Mouse (Mus musculus) ZHBTc4 (cell line): ENCODE measurements around the gene Trpt1.
A peak's percentile ranks its signal among the peaks of the same experiment; 100 is the strongest.

ENCODE experiments used
- DNase-seq: peaks from one replicate; pipeline ENCODE4 v3.0.0-alpha.2; 2011; ENCODE audit warnings: low read depth, low spot score

The Trpt1 gene

GRCm38 (mm10) chr19:6992011-6992858 lies 3.7 kb upstream of the Trpt1 start, which contains the start of gene Dnajc4:
TSS of gene Dnajc4 (minus strand) at chr19:6992572.
- peak; percentile 99 for DNase-seq

DNA sequence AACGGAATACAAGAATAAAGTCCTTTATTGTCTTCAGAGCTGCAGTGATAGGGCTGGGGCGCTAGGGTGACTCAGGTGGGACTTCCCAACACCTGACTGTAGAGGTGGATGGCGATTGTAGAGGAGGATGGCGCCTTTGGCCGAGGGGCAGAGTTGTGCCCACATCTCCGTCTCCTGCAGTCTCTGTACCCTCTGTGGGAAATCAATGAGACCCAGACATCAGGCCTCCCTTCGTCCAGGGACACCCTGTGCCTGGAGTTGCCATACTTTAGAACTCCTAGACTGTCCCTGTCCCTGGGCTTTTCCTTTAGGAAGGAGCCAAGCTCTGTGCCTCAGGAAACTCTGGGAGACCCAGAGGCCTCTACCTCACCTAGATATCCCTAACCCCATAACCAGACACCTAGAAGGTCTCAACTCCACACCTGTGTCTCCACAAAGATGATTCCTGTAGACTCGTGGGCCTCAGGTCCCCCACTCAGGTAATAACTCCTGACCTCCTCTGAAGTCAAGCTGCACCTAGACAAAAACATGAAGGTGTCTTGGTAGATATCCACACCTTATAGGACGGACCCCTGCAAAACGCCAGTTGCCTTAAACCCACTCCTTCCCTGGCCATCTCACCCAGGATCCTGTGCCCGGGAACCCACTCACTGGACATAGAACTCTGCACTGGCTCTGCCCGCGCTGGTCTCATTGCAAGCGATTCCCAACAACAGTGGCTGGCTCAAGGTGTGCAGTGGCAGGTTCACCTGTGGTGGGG lies 2.7 kb upstream of the Trpt1 start:
- no peak for DNase-seq

DNA sequence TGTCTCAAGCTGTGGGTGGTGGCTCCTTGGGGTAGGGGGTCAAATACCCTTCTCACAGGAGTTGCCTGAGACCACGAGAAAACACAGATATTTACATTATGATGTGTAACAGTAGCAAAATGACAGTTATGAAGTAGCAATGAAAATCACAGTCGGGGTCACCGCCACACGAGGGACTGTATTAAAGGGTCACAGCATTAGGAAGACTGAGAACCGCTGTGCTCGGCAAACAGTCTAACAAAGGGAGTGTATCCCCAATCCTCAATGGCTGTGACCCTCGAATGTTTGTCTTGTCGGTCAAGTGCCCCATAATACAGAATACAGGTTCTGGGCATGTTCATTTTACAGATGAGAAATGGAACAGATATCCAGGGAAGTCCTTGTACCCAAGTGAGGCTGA lies 1.9 kb upstream of the Trpt1 start:
- no peak for DNase-seq

DNA sequence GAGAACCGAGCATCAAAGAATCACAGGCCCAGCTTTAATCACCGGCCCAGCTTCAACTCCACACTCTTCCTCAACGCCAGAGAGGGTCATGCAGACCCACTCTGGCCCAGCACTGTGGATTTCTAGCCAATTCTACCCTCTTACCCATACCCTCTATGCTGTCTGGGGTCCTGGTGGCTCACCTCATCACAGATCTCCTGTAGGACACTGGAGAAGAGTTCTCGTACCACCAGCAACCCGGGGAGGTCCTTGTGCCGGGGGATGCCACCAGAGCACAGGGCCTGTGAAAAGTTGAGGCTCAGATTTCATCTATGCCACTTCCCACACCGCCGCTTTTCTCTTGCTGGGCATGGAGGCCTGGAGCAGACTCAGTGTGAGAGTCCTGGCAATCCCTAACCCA lies 1.4 kb upstream of the Trpt1 start:
- DNase-seq = no peak

DNA sequence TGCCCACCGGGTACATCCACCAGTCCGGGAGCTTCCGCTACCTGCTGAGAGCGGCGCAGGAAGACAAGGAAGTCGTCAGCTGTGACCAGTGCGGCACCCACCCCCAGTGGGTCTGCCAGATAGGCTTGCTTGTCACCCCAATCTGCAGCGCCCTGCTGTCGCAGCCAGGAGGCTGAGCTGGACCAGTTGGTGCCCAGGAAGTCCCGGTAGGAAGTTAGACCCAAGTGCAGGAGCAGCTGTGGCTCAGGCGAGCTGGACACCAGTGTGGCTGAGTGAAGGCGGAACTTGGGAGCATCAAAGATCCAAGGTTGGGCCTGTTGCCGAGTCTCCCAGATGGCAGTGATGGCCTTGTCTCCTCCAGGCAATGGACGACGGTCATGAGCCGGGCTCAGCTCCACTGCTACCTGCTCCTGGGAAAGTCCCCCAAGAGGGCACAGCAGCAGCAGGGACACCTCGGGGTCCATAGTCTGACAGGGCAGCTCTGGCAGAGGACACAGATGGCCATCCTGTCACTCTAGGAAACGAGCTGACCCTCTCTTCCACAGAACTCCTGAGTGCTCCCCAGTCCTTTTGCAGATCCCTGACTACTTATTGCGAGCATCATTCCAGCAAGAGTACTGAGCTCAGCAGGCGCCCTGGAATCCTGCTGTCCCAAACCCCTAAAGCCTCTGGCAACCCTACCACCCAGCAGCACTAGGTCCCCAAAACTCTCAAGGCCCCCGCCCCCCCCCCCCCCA lies 508 bp upstream of the Trpt1 start:
- DNase-seq = no peak

GRCm38 (mm10) chr19:6997721-6998290 lies 1.9 kb downstream of the Trpt1 start:
- DNase-seq = no peak

DNA sequence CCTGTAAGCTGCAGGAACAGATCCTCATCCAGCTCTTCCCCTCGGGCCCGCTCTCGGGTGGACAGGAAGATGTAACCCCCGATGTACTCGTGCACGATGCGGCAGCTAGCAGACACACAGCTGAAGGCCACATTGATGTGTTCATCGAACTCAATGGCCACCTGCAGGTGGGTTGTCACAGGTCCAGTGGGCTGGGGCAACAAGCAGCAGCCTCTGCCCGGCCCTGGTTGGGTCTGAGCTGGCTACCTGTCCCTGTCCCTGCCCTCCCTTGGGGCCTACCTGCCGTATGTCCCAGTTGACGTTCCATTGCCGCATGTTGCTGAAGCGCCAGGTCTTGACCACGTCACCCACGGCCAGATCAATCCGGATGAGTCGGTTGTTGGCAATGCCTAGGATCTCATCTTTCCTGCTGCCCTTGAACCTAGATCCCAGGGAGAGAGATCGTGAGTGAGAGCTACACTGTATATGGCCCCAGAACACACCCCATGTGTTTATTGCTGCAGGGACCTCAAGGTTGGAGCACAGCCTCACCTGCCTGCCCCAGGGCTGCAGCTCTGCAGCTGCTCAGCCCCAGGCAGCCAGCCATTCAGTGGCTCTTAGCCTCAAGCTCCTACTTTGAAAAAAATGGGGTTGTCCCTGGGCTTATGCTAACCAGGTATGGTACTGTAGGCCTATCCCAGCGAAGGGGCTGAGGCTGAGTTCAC lies 3.6 kb downstream of the Trpt1 start:
- DNase-seq = peak; percentile 56

DNA sequence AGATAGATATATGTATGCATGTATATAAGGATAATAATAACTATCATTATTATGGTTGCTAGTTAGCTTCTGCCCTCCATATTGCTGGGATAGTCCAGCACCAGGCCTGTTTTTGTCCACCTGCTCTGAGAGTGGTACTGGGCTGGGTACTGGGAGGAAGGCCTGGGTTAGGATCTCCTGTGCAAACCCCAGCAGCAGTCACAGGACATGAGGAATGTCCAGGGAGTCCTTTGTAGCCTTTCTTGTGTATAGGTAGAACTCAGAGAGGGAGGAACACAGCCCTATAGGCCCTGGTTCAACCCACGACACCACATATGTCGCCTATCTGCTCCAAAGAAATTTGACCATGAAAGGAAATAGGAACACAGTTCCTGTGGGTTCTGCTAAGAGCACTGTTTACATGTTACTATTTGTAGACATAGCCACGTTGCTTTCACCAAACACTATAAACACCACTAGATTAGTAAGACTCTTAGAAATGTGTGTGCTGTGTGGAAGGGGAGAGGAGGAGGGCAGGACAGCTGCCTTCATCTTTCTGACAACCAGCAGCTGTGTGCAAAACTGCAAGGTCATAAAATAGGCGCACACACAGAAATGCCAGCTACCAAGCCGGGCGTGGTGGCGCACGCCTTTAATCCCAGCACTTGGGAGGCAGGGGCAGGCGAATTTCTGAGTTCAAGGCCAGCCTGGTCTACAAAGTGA lies 11.1 kb downstream of the Trpt1 start:
- DNase-seq = no peak

DNA sequence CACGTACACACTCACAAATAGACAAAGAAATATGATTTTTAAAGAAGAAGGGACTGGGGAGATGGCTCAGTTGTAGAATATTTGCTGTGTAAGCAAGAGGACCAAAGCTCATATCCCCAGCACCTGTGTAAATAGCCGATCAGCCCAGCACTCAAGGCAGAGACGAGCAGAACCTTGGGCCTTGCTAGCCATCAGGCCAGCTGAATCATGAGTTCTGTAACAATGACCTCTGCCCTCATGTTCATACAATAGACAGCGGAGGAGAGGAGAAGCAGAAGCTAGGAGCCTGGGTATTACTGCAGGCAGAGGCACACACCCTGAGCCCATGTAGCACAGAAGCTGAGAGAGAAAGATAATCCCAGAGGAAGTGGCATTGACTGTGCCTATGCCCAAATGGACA lies 16.5 kb downstream of the Trpt1 start:
- no peak for DNase-seq

DNA sequence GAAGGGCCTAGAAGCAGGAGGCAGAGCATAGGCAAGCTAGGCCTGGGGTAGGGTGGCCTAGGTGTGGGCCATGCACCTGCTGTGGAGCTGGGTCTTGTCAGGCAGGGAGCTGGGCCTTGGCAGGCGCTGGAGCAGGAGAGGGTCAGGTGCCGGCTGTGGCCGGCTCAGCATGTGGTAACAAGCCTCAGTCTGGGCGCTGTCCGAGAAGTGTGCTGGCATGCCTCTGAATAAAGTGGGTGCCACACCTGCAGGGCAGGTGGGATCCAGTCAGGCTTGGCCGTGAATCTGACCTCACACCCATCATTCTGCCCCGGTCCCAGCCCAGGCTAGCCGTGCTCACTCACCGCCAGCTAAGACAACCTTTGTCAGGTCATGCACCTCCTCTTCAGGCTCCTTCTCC lies 18.1 kb downstream of the Trpt1 start:
- no peak for DNase-seq

- DNase-seq = no peak
Measured at GRCm38 (mm10) chr19:7014481-7015135, 18.7 kb downstream of the Trpt1 start.

- no peak for DNase-seq
Measured at GRCm38 (mm10) chr19:7017541-7018457, 21.9 kb downstream of the Trpt1 start.

DNA sequence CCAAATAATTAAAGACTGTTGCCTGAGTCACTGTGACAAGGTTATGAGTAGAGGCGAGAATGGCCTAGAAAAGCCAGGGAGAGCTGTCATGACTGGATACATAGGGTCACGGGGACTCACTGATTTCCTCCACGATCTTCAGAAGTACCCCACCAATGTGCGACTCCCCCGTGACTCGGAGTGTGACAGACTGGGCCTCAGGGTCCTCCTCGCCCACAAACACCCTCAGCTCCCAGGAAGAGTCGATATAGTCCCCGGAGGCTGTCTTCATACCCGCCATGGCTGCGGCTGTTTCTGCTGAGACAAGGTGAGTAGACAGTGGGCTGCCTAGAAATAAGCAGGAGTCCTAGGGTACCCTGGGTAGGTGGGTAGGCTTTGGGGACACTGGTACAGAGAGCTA lies 22.6 kb downstream of the Trpt1 start:
- no peak for DNase-seq

DNA sequence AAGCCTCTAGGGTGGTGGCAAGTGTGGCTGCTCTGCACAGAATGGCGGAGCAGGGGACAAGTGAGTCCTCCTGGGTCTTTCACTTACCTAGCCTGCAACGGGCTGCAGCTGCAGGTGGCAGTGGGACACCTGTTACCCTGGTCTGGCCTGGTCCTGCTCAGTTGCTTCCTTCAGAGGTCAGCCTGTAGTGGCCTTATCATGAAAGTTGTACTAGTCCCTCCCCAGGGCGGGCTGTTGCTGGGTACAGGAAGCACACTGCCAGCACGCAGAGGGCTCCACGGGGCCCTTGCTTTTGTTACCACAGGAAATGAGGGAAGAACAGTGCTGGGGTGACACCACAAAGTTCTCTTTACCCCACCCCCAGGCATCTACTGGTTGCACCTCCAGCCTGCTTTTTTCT lies 23.3 kb downstream of the Trpt1 start, which contains the start of gene Fermt3:
TSS of gene Fermt3 (minus strand) at position 279 of the 400 bp plus-strand sequence.
- DNase-seq = no peak

DNA sequence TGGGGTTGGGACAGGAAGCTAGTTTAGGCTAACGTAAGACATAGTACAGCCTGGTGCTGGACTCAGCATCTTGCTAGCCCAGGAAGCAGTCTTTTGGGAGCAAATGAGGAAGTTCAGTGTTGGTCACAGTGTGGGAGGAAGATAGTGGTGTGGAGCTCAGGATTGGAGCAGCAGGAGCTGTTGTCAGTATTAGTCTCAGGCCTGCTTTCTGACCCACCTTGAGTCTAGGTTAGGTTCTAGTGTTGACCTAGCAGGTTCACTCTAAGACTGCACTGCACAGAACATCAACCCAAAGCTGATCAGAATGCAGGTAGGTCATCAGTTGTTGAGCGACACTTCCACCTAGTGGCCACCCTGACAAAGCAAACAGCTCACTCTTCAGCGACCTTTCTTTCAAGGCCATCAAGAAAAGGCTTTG lies 24.3 kb downstream of the Trpt1 start:
- DNase-seq = peak; percentile 83

DNA sequence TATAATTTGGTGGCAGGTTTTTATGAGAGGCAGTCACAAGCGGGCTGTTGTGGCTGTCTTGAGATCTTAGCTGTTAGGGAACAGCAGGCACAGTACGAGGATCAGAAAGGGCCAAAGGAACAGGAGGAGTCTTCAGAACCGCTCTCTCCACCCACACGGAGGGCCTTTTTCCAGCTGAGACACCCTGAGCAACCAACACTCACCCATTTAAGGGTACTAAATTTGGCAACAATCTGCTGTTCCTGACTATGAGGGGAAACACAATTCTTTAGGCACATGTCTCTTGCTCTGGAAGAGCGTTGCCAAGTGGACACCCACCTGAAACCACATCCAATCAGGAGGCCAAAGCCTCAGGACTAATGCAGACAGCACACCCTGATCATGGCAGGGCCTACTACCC lies 33.6 kb downstream of the Trpt1 start:
- DNase-seq = no peak

DNA sequence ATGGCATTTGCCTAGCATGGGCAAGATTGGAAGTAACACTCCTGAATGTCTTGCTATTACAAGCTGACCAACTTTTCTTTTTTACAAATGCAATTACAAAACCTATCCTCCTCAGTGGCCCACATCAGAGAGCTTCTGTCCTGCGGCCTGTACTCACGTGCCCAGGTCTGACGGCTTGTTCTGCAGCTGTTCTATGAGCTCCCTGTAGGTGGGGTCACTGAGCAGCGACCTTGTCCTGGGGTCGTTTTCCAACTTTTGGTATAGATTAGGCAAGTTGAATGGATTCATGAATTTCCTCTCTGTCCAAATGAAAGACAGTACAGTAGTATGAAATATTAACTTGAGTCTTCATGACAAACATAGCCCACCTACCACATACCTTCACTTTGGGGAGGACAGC lies 38.1 kb downstream of the Trpt1 start:
- peak; percentile 65 for DNase-seq

- DNase-seq = peak; percentile 68
Measured at GRCm38 (mm10) chr19:7039088-7039720, 43.3 kb downstream of the Trpt1 start.
